Mouse (Mus musculus): ENCODE data around the gene Ctso.

- TF ChIP-seq POLR2A (IDR thresholded peaks at IDR 0.05; ENCODE audit: borderline replicate concordance, control insufficient read depth, low read depth, low read length) (no peak), CTCF (IDR thresholded peaks at IDR 0.05; ENCODE audit: control insufficient read depth, insufficient read depth, low read length) (no peak)
Observed at GRCm38 (mm10) chr3:81990531-81990930, 58.1 kb downstream of the Ctso start.
